Mouse (Mus musculus): ENCODE measurements around the gene Vnn3. TPM values are rescaled to one million over a fixed set of nuclear protein-coding genes. Genes with fewer than 3 reads are reported as not detected.

Gene Vnn3
- not detected for total RNA-seq (2021)
- long read RNA-seq, experiment 1, result 0 reads
- long read RNA-seq, experiment 2, result 0 reads

DNA sequence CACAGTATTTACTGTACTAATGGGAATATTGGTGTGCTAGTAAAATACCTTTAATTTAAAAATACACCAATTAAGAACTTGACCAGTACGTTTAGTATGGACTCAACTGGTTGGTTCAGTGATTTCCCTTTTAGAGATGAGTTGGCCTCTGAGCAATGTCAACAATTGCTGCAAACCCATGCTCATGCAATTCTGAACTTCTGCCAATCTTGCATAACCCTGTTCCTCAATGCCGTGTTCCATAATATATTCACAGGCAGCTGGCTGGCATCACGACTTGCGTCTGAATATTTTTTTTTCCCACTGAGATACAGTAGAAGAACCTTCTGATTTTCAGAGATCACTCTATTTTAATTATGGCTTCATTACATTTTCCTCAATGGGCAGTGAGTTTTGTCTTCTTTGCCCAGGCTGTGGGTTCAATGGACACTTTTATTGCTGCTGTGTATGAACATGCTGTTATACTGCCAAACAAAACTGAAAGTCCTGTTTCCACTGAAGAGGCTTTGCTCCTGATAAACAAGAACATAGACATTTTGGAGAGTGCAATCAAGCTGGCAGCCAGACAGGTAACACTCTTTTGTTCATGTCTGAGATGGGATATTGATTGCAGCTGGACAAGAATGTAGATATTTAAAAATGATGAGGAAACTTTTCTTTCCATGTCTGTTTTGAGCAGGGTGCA lies at the start of gene Vnn3:
Vnn3 (plus strand) TSS at position 235 of the 685 bp plus-strand sequence.
- no peak for DNase-seq (ENCODE audit: extremely low spot score in 1 of 2, low spot score in 2 of 2)
- no peak for TF ChIP-seq CTCF (IDR thresholded peaks at IDR 0.05)
- Histone ChIP-seq H3K4me3 (no peak within 1 kb of the TSS), H3K27ac (no peak within 1 kb of the TSS)
- intact Hi-C loops (cut with DNase I), result no loop called here

DNA sequence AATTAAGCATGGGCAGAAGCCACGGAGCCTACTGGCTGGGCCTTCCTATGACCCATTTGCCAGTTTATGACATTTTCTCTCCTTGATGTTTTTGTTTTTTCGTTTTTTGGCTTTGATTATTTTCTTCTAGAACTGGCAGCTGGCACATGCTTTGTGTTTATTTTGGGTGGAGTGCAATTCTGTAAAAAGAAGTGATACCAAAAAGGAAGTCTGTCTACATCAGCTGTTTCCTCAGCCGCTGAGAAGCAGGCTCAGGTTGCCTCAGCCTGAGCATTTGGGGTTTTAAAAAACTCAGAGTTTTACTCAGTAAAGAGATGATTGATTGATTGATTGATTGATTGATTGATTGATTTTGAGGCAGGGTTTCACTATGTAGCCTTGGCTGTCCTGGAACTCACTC lies 48.4 kb upstream of the Vnn3 start:
- no peak for TF ChIP-seq CTCF (IDR thresholded peaks at IDR 0.05)
- Histone ChIP-seq H3K4me3 (no peak overlapping the region), H3K27ac (no peak overlapping the region)
- no peak for DNase-seq (ENCODE audit: extremely low spot score in 1 of 2, low spot score in 2 of 2)
- intact Hi-C loops (cut with DNase I), result no loop called here

DNA sequence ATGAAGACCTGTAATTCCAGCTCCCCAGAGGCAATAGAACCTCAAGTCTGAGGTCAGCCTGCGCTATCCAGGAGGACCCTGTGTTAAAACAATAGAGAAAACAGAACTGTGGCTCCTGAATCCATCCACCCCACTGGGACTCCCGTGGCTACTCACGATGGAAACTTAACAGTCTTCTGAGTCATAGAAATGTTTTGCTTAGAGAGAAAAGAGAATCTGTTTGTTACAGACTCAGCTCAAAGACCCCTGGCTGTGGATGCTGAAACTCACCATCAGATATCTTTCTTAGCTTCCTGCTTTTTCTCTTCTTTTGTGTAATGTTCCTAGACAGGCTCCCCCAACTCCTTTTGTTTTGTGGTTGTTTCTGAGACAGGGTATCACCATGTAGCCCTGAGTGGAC lies 46.6 kb upstream of the Vnn3 start:
- TF ChIP-seq CTCF (IDR thresholded peaks at IDR 0.05), result no peak
- no peak for DNase-seq (ENCODE audit: extremely low spot score in 1 of 2, low spot score in 2 of 2)
- intact Hi-C loops (cut with DNase I), result no loop called here
- no peak overlapping the region for H3K4me3 ChIP-seq
- H3K27ac ChIP-seq, result no peak overlapping the region

DNA sequence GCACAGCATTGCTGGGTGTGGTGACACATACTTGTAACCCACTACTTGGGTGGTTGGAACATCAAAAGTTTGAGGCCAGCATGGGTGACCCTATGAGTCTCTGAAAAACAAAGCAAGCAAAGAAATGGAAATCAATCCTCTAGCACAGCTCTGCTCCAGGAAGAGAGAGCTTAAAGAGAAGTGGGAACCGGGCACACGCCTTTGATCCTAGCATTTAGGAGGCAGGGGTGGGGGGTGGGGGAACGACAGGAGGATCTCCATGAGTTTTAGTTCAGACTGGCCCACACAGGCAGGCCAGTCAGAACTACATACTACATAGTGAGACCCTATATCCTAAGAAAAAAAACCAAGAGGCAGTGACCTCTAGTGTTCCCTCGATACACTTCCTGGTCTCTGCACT lies 45.1 kb upstream of the Vnn3 start:
- TF ChIP-seq CTCF (IDR thresholded peaks at IDR 0.05), result no peak
- Histone ChIP-seq H3K27ac (no peak overlapping the region), H3K4me3 (no peak overlapping the region)
- intact Hi-C loops (cut with DNase I), result no loop called here
- DNase-seq (ENCODE audit: extremely low spot score in 1 of 2, low spot score in 2 of 2), result no peak

DNA sequence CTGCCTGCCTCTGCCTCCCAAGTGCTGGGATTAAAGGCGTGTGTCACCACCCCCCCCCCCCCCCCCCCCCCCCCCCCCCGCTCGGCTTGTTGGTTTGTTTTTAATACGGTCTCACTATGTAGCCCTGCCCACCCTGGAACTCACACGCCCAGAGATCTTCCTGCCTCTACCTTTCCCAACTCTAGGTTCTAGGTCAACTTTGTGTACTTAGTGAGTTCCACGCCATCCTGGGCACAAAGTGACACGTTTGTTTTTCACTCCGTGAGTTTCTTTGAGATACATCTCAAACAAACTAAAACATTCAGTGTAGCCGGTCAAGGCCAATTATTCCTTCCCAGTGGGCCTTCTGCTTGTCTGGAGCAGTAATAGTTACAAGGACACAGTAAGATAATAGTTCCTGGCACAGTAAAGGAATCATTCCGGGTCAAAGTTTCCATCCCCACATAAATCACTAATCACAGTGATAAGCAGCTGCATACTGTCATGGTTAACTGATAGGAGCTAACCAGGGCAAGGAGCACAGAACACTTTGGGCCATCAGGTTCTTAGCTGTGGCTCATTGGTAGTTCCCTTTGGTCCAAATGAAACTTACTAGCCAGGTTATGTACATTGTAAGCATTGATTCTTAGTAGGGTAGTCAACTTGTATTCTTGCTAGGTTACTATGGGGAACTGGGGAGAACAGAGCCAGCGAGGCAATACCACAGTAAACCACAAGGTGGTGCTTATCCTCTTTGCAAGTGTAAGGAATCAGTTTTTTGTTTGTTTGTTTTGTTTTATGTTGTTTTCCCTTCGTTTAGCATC lies 39.4 kb upstream of the Vnn3 start:
- Histone ChIP-seq H3K4me3 (no peak overlapping the region), H3K27ac (no peak overlapping the region)
- intact Hi-C loops (cut with DNase I), result loop anchor here (2.0 to 10.0 kb wide), 2 partner anchors 319 to 483 kb away; no protein-coding TSS in a partner anchor
- peak; percentile 56 to 73 for DNase-seq (ENCODE audit: extremely low spot score in 1 of 2, low spot score in 2 of 2)
- TF ChIP-seq CTCF (IDR thresholded peaks at IDR 0.05), result peak; percentile 98

DNA sequence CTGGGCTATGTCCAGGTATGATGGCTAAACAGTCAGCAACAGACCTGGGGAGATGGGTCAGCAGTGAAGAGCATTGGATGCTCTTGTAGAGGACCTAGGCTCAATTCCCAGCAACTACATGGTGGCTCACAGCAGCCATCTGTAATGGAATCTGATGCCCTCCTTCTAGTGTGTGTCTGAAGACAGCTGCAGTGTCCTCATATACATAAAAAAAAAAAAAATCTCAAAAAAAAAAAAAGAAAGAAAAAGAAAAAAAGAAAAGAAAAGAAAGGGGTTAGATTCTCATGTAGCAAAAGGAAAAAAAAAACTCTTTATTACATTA lies 38.9 kb upstream of the Vnn3 start:
- intact Hi-C loops (cut with DNase I), result loop anchor here (2.0 to 10.0 kb wide), 2 partner anchors 318 to 482 kb away; no protein-coding TSS in a partner anchor

DNA sequence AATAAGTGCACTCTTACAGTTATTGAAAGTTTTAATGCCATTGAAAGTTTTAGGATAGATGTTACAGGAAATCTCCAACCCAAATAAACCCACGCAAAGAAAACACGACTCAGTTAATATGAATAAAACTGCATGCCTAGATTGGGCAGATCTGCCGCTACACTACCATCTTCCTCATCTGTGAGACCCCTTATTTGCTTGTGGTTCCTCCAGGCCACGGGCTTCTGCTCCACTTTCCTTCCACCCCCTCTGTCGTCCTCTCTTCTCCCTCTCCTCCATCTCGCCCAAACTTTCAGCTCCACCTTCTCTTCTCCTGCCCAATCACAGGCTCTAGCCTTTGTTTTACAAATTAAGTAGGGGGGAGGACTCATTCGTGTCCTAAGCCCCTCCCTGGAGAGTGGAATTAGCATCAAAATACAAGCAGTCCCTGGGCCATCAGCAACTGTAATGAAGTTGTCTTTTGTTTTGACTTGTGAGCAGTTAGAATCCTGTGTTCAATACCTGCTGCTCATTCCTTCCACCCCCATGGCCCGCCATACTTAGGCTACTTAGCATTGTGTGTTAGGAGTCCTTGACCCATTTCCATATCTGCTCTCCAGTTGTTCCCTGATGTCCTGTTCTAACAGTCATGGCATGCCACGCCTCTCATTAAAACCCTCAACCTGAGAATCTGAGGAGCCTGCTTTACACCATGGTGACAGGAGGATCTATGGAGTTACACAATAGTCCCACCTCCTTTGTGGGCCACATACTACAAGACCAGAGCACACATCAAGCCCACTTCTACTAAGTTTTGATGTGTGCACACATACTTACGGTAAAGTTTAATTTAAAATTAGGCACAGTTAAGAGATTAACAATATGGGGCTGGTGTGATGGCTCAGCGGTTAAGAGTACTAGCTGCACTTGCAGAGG lies 38.2 kb upstream of the Vnn3 start:
- TF ChIP-seq CTCF (IDR thresholded peaks at IDR 0.05), result no peak
- Histone ChIP-seq H3K27ac (no peak overlapping the region), H3K4me3 (no peak overlapping the region)
- no peak for DNase-seq (ENCODE audit: extremely low spot score in 1 of 2, low spot score in 2 of 2)
- intact Hi-C loops (cut with DNase I), result loop anchor here (2.0 to 10.0 kb wide), 2 partner anchors 318 to 482 kb away; no protein-coding TSS in a partner anchor

More for the DNA sequence above, 38.9 kb upstream of the Vnn3 start:
- TF ChIP-seq CTCF (IDR thresholded peaks at IDR 0.05), result no peak
- no peak overlapping the region for H3K27ac ChIP-seq
- no peak for DNase-seq (ENCODE audit: extremely low spot score in 1 of 2, low spot score in 2 of 2)
- H3K4me3 ChIP-seq, result no peak overlapping the region

DNA sequence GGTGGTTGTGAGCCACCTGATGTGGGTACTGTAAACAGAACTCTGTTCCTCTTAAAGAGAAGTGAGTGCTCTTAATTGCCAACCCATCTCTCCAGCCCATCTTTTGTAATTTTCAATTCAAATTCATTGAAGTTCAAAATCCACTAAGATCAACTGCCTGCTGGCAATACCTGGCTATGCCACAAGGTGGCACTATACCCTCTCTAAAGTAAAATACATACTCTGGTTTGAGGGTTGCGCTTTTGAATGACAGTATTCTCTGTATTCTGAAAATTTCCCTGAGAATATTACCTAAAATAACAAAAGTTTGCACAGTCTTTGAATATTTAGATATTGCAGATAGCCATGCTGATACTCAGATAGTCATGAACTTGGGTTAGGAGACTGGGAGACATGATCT lies 36.1 kb upstream of the Vnn3 start:
- no peak overlapping the region for H3K27ac ChIP-seq
- peak; percentile 63 to 80 for DNase-seq (ENCODE audit: extremely low spot score in 1 of 2, low spot score in 2 of 2)
- no peak; the same call in none of the 2 replicates for TF ChIP-seq CTCF (IDR thresholded peaks at IDR 0.05)
- H3K4me3 ChIP-seq, result no peak overlapping the region
- intact Hi-C loops (cut with DNase I), result loop anchor here (1.0 to 10.0 kb wide), 2 partner anchors 265 to 480 kb away; no protein-coding TSS in a partner anchor

DNA sequence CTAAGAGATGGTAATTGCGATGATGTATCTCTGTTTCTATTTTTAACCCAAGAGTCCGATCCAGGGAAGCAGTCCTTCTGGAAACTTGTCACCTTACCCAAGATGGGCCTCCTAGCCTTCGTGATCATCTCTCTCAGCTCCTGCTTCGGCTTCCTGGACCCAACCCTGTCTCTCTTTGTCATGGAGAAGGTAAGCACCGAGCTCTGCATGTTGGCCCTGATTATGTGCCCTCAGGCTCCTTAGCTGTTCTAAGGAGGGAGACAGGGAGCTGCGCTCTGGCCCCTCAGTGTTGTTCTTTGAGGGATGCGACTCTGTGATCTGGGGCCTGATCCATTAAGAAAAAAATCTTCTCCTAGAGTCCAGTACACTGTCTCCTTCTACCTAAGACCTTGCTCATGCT lies 35.0 kb upstream of the Vnn3 start:
- DNase-seq (ENCODE audit: extremely low spot score in 1 of 2, low spot score in 2 of 2), result no peak
- TF ChIP-seq CTCF (IDR thresholded peaks at IDR 0.05), result no peak
- intact Hi-C loops (cut with DNase I), result loop anchor here (10.0 kb wide), 1 partner anchor 479 kb away; no protein-coding TSS in a partner anchor
- H3K4me3 ChIP-seq, result no peak overlapping the region
- no peak overlapping the region for H3K27ac ChIP-seq

DNA sequence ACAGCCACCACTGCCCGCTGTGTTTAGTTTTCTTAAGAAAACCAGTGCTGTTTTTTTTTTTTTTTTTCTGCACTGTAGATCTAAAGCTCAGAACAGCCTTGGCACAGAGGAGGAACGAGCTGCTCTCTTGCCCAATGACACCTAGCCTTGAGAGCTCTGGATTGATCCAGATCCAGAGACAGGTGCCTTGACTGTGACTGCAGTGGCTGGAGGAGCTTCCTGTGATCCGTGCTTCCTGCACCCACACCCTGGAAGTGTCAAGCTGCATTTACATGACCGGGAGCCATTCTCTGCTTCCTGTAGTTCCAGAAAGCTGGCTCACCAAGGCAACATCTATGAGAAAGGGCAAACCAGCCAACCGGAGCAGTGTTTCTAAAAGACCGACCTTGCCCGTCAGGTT lies 24.7 kb upstream of the Vnn3 start:
- no peak for DNase-seq (ENCODE audit: extremely low spot score in 1 of 2, low spot score in 2 of 2)
- intact Hi-C loops (cut with DNase I), result no loop called here
- Histone ChIP-seq H3K4me3 (no peak overlapping the region), H3K27ac (no peak overlapping the region)
- TF ChIP-seq CTCF (IDR thresholded peaks at IDR 0.05), result no peak

All from left cerebral cortex, adult 2 months (tissue).